Mouse (Mus musculus) lung, postnatal 10 days (tissue): ENCODE results near the gene Gatad2b.
A peak's percentile ranks its signal among the peaks of the same experiment; 100 is the strongest.
"Not testable (repeated sequence)": the region's sequence is repeated elsewhere in the genome, so short reads cannot be mapped to it uniquely, and the experiment has no call there.

ENCODE experiments used
- DNase-seq: peaks from one replicate; pipeline ENCODE4 v3.0.0; 2021

The Gatad2b gene

DNA sequence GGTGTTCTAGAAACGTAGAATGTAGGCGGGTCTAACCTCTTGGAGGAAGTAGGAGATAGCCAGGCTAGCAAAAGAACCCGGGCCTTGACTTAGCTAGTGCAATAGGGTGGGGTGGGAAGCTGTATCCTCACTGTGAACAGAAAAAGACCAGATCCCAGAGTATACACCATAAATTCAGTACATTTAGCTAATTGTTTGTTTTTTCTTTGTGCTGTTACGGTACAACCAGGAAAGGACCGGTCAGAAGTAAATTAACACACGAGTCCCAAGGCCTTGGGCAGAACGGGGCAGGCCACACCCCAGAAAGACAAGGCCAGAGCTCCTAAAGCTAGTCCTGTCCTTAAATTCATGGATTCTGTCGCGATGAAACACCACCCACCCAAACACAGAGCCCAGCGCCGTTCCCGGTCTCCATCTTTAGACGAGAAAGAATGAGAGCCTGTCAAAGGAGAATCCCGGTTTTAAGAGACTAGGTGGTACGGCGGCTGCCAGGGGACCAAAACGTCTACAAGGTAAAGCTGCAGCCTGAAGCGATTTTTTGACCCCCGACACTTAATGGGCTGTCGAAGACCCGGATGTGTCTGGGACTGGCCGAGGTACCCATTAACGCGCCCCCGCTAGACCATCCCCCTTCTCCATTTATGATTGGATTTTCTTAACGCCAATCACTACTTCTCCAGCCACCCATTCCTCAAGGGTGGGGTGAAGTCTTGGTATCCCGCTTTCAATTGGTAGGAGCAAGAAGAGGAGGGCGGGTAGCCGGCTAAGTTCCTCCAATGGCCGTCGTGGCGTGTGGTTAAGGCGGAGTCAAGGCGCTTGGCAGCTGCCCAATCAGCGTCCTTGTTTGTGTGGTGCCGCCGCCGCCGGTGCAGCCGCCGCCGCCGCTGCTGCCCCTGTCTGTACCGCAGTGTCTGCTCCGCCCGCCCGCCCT, at the start of gene Gatad2b:
Gene Gatad2b, plus strand, starts transcription at position 834 of the 931 bp plus-strand sequence.
- peak; percentile 99 for DNase-seq

GRCm38 (mm10) chr3:90245406-90245805, 47.6 kb upstream of the Gatad2b start:
- DNase-seq: no peak

DNA sequence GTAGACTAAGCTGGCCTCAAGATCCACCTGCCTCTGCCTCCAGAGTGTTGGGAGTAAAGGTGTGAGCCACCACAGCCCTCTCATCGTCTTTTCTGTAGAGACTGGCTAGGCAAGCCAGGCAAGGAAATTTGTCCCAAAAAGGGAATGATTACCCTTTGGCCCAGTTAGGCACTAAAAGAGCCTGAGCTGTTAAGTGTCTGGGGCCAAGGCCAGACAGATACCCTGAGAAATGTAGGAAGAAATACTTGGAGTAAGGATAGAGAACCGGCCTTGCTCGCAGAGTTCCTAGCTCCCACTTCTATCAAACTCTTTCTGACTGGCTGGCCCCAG, 45.4 kb upstream of the Gatad2b start:
- no peak for DNase-seq

DNA sequence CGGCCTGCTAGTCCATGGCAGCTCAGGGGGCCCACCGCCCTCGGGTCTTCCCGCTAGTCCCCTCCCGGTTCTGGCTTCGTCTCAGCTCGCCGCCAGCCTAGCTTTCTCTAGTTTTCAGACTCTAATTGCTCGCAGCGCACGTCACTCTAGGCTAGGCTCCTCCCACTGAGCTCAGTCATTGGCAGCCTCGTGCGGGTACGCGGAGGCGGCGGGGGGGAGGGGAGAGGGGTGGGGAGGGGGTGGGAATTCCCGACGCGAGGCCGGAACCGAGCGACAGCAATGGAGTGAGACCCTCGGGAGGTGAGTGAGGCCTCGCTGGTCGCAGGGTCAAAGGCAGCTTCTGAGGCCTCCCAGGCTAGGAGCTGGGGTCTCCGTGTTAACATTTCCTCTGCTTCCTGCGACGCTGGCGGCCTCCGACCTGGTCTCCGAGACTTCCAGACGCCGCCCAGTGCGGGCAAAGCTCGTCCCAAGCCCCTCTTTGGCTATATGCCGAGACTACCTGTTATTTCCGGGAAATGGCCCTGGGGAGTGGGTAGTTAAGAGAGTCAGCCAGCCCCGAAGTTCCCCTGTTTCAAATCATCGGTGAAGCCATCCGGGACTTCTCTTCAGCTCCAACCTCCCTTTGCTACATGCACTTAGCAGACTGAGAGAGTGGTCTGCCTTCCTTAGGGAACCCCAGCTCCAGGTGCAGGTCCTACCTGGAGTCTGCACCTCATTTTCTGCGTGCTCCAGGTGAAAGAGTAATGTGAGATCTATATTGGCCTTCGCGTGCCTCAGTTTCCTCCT, 44.8 kb upstream of the Gatad2b start, which contains the start of gene Slc39a1:
Gene Slc39a1, plus strand, starts transcription at position 213 of the 786 bp plus-strand sequence.
- DNase-seq: peak; percentile 97

DNA sequence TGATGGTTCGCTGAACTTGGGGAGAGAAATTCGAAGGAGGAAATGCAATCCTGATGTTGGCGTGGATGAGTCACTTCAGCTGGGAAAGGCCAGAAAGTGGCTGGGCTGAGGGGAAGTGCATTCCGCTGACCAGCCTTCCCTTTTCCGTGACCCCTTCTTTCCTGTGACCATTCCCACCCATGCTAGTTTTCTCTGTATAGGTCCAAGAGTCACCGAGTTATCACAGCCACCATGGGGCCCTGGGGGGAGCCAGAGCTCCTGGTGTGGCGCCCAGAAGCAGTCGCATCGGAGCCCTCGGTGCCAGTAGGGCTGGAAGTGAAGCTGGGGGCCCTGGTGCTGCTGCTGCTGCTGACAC, 44.3 kb upstream of the Gatad2b start:
- DNase-seq: peak; percentile 60

GRCm38 (mm10) chr3:90250791-90251190, 42.2 kb upstream of the Gatad2b start:
- no peak for DNase-seq

DNA sequence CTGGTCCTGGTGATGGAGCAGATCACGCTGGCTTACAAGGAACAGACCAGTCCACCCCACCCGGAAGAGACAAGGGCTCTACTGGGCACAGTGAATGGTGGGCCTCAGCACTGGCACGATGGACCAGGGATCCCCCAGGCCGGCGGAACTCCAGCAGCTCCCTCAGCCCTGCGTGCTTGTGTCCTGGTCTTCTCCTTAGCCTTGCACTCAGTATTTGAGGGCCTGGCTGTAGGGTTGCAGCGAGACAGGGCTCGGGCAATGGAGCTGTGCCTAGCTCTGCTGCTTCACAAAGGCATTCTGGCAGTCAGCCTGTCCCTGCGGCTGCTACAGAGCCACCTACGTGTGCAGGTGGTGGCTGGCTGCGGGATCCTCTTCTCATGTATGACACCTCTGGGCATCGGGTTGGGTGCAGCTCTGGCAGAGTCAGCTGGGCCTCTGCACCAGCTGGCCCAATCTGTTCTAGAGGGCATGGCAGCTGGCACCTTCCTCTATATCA, 41.2 kb upstream of the Gatad2b start:
- DNase-seq: not testable (repeated sequence)

- not testable (repeated sequence) for DNase-seq
Measured at GRCm38 (mm10) chr3:90252659-90253058, 40.3 kb upstream of the Gatad2b start.

DNA sequence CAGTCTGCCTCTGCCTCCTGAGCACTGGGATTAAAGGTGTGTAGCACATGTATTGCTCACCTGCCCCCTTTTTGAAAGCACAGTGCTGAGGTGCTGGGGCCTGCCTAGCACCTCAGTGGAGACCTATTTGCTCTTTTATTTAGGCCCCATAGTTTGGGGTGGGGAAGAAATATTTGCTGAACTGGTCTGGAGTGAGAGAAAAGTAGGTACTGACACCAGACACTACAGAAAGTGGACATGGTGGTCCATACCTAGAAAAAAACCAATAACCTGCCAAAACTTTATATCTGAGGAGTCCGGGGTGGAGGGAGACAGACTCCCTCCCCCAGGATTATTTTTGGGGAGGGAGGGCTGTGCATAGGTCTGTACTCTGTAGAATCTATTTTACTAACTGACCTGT, 39.8 kb upstream of the Gatad2b start:
- DNase-seq: not testable (repeated sequence)

DNA sequence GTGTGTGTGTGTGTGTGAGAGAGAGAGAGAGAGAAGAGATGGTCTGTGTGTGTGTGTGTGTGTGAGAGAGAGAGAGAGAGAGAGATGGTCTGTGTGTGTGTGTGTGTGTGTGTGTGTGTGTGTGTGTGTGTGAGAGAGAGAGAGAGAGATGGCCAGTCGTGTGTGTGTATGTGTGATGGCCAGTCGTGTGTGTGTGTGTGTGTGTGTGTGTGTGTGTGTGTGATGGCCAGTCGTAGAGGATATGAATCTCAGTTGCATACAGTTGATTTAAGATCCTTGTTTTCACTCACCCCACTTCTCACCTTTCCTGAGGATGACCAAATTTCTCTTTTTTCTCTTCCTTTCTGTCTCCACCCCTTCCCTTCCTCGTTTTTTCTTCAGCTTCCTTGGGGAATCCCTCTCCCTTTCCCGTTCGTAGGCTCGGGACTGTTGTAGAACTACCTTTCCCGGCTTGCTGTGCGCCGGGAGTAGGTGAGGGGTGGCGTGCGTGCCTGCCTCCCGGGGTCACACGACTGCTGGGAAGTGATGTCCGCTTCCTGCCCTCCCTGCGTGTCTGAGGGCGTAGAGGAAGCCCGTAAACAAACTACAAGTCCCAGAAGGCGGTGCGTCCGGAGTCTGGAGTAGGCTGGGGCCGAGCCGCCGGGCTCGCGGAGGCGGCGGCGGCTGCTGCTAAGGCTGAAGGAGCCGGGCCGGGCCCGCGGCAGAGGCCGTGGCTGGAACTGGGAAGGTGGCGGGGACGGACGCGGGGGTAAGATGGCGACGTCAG, 39.1 kb upstream of the Gatad2b start, which contains the start of gene Crtc2:
Gene Crtc2, plus strand, starts transcription at position 511 of the 766 bp plus-strand sequence.
- DNase-seq: peak; percentile 98

- peak; percentile 70 for DNase-seq
Measured at GRCm38 (mm10) chr3:90254419-90255193, 38.4 kb upstream of the Gatad2b start.

GRCm38 (mm10) chr3:90255194-90255565, 37.8 kb upstream of the Gatad2b start:
- no peak for DNase-seq

GRCm38 (mm10) chr3:90255784-90256353, 37.1 kb upstream of the Gatad2b start:
- no peak for DNase-seq

DNA sequence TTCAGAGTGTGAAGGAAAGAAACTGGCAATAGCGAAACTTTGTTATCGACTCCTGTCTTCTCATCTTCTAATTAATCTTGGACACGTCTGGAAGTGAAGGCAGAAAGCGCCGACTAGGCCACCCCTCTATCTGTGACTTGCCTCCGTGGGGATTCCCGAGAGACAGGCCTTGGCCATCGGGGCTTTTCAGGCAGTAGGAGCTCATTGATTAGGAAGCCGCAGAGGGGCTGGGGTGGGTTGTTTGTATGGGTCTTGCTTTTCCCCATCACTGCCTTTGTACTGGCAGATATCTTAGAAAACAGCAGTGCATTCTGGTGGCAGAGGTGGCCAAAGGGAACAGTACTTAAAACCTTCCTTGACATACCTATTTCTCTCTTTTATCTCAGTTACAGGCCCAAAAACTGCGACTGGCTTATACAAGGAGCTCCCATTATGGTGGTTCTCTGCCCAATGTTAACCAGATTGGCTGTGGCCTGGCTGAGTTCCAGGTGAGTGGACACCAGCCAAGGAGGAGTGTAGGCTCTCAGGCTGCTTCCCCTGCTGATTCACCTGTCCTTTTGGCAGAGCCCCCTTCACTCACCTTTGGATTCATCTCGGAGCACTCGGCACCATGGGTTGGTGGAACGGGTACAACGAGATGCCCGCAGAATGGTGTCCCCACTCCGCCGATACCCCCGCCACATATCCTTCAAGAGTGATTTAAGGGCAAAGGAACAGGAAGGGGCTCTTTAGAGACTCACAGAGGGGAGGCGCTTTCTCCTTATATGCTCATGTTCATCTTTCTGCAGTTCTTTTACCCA, 36.0 kb upstream of the Gatad2b start:
- peak; percentile 21 for DNase-seq

- no peak for DNase-seq
Measured at GRCm38 (mm10) chr3:90258521-90258920, 34.5 kb upstream of the Gatad2b start.

- no peak for DNase-seq
Measured at GRCm38 (mm10) chr3:90263121-90263771, 29.7 kb upstream of the Gatad2b start.

GRCm38 (mm10) chr3:90264687-90265033, 28.3 kb upstream of the Gatad2b start:
- DNase-seq: no peak

DNA sequence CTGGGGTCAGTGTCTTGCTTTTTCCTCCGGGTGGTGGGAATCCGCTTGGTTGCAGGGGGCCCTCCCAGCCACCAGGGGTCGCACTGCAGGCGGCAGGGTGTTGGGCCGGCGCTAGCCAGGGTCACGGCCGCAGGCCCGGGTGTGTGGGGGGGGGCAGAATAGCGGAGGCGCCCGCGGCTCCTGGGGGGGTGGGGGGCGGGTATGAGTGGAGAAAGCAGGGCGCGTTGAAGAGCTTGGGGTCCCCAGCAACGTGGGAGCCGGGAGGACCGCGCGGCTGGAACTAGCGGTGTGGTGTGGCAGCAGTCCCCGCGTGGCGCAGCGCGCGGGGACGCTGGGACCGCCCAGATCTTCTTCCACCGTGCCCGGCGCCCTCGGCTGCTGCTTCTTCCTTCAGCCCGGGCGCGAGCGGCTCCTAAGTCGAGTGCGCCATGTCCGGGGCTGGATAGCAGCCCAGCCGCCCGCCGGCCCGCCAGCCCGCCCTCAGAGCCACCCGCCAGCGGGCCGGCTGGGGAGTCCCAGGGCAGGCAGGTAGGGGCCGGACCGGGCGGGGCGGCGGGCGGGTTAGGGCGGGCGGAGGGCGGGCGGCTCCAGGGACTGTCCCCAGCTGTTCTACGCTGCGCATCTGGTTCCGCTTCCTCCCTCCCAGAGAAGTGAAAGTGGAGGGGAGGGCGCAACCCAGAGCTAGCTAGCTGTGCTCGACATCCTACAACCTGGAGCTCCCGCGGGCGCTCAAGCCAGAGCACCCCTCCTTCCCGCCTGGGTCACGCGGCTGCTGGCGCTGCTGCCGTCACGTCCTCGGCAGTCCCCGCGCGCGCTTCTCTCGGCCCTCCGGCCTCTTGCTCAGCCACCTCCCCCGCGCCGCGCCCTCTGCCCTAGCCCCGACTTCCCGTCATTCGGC, 27.7 kb upstream of the Gatad2b start, which contains the start of gene Dennd4b:
Gene Dennd4b, plus strand, starts transcription at position 152 of the 898 bp plus-strand sequence.
- DNase-seq: peak; percentile 96
